Mouse (Mus musculus): ENCODE results near the gene Pigyl. TPM values are rescaled to one million over a fixed set of nuclear protein-coding genes. Genes with fewer than 3 reads are reported as not detected.
"Not testable (repeated sequence)": the region's sequence is repeated elsewhere in the genome, so short reads cannot be mapped to it uniquely, and the experiment has no call there.

Pigyl gene
- total RNA-seq, 2 experiments from 2014 or later = 49.1 to 51.0 TPM

- DNase-seq (ENCODE audit: low spot score in 2 of 2) = no peak
These were observed 19.7 kb upstream of the Pigyl start for GRCm38 (mm10) chr9:22136765-22137547.

DNA sequence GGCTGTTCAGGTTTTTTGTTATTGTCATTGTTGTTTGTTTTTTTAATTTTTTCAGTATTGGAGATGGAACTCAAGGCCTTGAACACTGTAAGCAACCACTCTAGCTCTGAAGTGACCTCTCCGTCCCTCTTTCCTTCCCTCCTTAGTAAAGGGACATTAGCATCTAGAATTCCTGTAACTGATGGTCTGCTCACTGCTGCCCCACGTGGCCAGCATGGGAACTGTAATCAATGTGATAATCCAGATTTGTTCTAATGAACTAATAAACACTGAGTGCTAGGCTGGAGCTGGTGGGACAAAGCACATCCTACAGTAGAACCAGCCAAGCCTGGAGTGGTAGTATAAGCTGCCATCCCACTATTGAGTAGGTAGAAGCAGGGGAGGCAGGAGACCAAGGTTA lies 18.2 kb upstream of the Pigyl start:
- DNase-seq (ENCODE audit: low spot score in 2 of 2) = no peak

DNA sequence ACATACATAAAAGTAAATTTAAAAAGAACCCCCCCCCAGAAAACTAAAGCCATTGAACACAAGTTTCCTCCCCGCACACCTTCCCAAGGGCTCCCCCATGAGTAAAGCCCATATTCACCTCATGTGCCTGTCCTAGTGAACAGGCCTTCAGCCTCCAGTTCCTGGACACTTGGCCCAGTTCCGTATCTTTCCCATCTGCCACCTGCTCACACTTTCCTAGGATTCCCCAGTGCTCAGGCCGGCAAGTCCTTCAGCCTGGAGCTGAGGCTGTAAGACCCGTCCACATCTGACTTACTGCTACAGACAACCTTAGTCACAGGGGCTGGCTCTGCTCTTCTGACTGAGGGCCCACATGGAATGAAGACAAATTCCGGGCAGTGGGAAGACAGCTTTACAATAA lies 16.9 kb upstream of the Pigyl start:
- DNase-seq (ENCODE audit: low spot score in 2 of 2) = no peak

GRCm38 (mm10) chr9:22143108-22144037 lies 13.3 kb upstream of the Pigyl start:
- DNase-seq (ENCODE audit: low spot score in 2 of 2) = peak; percentile 85 to 87

DNA sequence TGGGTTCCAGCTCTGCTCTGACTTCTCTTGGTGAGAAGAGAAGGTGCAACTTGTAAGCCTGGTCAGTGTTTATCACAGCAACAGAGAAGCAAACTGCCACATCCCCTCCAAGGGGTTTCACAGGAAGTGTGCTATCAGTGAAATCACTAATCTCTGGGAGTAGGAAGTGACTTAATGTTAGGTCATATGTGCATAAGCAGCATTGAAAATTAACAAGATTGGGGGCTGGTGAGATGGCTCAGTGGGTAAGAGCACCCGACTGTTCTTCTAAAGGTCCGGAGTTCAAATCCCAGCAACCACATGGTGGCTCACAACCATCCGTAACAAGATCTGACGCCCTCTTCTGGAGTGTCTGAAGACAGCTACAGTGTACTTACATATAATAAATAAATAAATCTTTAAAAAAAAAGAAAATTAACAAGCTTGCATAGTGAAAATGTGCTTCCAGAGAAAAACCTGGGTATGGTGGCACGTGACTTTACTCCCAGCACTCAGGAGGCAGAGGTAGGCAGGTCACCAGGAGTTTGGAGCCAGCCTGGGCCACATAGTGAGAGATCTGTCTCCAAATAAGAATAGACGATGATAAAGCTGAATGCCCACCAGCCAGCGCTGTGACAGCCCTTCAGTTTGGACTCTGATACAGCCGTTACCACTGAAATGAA lies 12.2 kb upstream of the Pigyl start:
- DNase-seq (ENCODE audit: low spot score in 2 of 2) = no peak

DNA sequence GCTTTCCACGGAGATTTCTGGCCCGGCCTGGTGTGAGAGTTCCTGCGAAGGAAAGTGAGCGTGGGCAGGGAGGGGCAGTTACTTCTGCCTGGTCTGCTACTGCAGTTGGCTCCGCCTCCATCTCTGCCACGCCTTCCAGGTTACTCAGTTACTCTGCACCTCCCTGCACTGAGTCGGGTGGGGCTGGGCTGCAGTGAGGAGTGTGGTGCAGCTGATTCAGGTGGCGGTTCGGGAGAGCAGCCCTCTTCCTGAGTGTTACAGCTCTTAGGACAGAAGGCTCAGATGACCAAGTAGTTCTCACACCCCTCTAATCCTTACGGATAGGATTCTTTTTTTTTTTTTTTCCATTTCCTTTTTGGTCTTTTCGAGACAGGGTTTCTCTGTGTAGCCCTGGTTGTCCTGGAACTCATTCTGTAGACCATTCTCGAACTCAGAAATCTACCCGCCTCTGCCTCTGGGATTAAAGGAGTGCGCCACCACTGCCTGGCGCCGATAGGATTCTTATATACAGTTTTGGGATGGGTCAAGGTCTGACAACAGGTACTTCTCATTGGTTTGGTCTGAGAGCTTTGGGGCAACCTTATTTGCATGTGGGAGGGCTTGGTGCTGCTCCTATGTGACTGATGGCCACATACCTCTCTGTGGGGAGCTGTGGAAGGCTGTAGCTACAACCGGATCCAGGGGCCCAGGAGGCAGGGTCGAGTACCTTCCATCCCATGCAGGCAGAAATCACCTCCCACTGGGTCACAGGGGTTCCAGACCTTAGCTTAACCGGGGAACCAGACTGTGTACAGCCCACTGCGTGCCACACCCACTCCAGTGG lies 7.0 kb upstream of the Pigyl start:
- DNase-seq (ENCODE audit: low spot score in 2 of 2) = no peak

DNA sequence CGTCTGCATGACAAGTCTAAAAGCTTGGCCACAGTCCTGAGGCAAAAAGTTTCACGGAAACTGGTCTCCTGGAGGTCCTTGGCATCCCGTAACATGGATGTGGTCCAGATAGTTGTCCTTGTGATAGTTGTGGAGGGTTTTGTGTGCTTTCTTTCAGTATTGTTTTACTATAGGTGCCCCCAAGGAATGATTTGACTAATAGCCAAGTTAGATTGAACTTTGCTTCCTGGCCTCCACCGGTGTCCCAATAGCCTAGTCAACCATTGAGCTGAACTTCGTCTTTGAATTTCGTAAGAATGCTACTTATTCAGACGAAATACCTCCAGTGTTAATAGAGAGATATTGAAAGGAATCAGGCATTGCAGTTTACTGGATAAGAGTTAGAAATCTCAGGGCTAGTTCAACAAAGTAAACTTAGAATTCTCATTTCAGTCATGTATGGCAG lies 6.4 kb upstream of the Pigyl start:
- DNase-seq (ENCODE audit: low spot score in 2 of 2) = not testable (repeated sequence)

DNA sequence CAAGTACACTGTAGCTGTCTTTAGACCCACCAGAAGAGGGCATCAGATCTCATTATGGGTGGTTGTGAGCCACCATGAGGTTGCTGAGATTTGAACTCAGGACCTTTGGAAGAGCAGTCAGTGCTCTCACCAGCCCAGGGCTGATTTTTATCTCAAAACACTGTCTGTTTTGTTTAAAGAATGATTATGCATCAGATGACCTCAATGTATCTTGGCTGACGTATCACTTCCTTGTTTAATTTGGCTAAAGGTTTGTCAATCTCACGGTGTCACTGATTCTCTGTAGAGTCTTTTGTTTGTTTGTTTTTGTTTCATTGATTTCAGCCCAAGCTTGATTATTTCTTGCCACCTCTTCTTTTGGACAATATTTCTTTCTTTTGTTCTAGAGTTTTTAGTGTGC lies 5.7 kb upstream of the Pigyl start:
- no peak for DNase-seq (ENCODE audit: low spot score in 2 of 2)

GRCm38 (mm10) chr9:22153810-22154209 lies 2.8 kb upstream of the Pigyl start:
- DNase-seq (ENCODE audit: low spot score in 2 of 2) = no peak

GRCm38 (mm10) chr9:22155614-22156013 lies 1.0 kb upstream of the Pigyl start:
- peak; percentile 54 to 80 for DNase-seq (ENCODE audit: low spot score in 2 of 2)

DNA sequence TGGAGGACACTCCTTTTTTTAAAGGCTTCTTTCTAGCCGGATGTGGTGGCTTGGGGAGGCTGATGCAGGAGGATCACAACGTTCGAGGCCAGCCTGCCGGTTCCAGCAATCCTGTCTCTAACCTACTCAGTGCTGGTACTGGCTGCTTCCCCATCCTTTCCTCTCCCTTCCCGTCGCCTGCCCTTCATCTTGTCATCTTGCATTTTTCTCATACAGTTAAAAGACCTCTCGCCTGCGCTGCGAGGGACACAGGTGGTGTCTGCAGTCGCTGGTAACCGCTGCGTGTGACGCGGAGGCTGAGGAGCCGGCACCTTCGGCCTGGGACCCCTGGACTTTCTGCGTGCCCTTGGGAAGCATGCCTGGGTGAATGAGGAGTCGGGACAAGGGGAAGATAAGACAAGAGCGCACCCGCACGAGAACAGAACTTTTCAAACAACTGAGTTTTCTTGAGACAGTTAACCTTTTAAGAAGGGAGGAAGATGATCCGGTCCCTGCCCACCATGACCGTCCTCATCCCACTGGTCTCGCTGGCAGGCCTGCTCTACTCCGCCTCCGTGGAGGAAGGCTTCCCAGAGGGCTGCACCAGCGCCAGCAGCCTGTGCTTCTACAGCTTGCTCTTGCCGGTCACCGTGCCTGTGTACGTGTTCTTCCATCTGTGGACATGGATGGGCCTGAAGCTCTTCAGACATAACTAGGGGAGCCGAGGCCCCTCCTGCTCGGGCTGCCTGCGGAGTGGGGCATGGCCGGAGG lies 1.0 kb downstream of the Pigyl start:
- no peak for DNase-seq (ENCODE audit: low spot score in 2 of 2)

- no peak for DNase-seq (ENCODE audit: low spot score in 2 of 2)
These were observed 4.7 kb downstream of the Pigyl start for GRCm38 (mm10) chr9:22161299-22161698.

- DNase-seq (ENCODE audit: low spot score in 2 of 2) = no peak
These were observed 5.7 kb downstream of the Pigyl start for GRCm38 (mm10) chr9:22162305-22162704.

DNA sequence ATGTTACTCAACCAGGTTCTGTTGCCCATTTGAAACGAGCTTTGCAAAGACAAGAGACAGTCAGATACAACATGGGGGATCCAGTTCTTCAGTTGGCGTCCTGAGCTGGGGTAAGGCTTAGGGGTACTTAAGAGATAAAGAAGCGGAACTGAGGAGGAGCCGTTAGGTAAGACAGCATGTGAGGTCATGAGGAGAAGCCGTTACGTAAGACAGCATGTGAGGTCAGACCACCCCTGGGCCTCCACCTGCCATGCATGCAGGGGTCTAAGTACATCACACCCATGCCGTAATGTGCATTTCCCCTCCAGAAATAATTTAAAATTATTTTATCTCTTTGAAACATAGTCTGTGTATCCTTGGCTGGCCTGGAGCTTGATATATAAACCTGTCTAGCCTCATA lies 6.3 kb downstream of the Pigyl start:
- no peak for DNase-seq (ENCODE audit: low spot score in 2 of 2)

- peak; percentile 34 to 49 for DNase-seq (ENCODE audit: low spot score in 2 of 2)
These were observed 8.3 kb downstream of the Pigyl start for GRCm38 (mm10) chr9:22164711-22165668.

- no peak for DNase-seq (ENCODE audit: low spot score in 2 of 2)
These were observed 9.3 kb downstream of the Pigyl start for GRCm38 (mm10) chr9:22165964-22166363.

DNA sequence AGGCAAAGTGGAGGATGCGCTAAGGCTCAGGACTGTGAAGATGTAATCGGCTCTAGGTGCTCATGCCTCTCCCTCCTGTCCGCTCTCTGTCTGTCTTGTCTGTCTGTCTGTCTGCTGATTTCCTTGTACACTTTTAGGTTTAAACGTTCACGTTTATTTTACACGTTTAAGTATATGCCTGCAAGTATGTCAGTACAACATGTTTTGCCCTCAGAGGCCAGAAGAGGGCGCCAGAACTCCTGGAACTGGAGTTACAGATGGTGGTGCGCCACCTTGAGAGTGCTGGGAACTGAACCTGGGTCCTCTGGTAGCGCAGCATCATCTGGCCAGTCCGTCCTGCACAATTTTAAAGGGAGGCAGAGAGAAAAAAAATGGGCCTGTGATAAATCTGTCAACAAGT lies 10.0 kb downstream of the Pigyl start:
- DNase-seq (ENCODE audit: low spot score in 2 of 2) = no peak

DNA sequence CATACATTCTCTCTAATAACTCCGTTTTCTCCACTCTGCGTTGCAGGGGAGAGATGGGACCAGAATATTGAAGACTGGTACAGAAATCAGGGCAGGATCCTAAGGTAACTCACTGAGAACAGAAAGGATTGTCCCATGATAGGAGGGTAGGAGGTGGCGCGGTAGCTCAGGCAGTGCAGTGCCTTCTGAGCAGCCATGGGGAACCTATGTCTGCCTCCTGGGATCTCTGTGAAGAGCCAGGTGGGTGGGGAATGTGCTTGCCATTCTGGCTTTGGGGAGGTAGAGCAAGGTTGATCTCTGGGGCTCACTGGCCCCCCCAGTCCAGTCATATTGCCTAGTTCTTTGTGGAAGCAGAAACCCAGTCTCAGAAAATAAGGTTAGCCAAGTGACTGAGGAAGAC lies 11.1 kb downstream of the Pigyl start:
- no peak for DNase-seq (ENCODE audit: low spot score in 2 of 2)

DNA sequence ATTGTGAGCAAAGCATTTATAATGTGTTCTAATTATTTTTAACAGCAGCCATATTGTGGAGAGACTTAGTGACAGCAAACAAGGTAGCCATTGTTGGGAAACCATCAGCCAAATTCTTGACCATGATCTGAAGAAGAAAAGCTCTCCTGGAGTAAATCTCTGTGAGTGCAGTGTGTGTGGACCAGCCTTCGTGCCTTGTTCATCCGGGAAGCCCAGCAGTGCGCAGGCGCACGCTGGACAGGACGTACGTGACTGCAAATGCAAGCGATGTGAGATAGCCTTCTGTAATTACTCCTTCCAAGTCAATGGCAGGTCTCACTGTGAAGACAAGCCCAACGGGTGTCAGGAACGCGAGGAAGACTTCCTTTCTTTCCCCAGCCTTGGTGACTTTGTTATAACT lies 12.7 kb downstream of the Pigyl start:
- DNase-seq (ENCODE audit: low spot score in 2 of 2) = no peak

All from layer of hippocampus, postnatal 14 days (tissue).